Mouse (Mus musculus): ENCODE data around the gene Tmem239.

GRCm38 (mm10) chr2:130451086-130451726 is 44.9 kb downstream of the Tmem239 start:
- TF ChIP-seq EP300 (IDR thresholded peaks at IDR 0.05; ENCODE audit: low read depth) (no peak), CTCF (IDR thresholded peaks at IDR 0.05; ENCODE audit: low read depth) (no peak)

Data from liver, embryonic 14.5 days (tissue).